Mouse (Mus musculus) midbrain, embryonic 14.5 days (tissue): ENCODE results near the gene Emc9. TPM values are rescaled to one million over a fixed set of nuclear protein-coding genes. Genes with fewer than 3 reads are reported as not detected.
A peak's percentile ranks its signal among the peaks of the same experiment; 100 is the strongest.

Source experiments
- ATAC-seq: fragments of 200-750 bp; cut with Nextera tagmentation; 2 replicates; pipeline ENCODE4 v1.8.0; 2017; ENCODE audit warnings: moderate number of reproducible peaks, moderate library complexity; ENCODE audit not compliant: low FRiP score, low TSS enrichment
- DNase-seq: peaks from one replicate; pipeline ENCODE4 v3.0.0-alpha.2; 2015
- H3K27ac ChIP-seq: fragments of 300-500 bp; sonication (generic); replicated peaks from 2 replicates; pipeline ENCODE4 v1.5.1; 2014; ENCODE audit warnings: mild to moderate bottlenecking, low read depth, low read length, moderate library complexity
- H3K27me3 ChIP-seq: fragments of 300-500 bp; sonication (generic); 2 replicates; pipeline ENCODE4 v1.6.1; 2014; ENCODE audit warnings: low read length, control low read depth, mixed read lengths; ENCODE audit not compliant: control insufficient read depth, insufficient read depth
- H3K36me3 ChIP-seq: fragments of 300-500 bp; sonication (generic); 2 replicates; pipeline ENCODE4 v1.6.1; 2014; ENCODE audit warnings: low read length, control low read depth; ENCODE audit not compliant: control insufficient read depth, insufficient read depth
- H3K4me1 ChIP-seq: fragments of 300-500 bp; sonication (generic); 2 replicates; pipeline ENCODE4 v1.6.1; 2014; ENCODE audit warnings: mild to moderate bottlenecking, antibody characterized with exemption, low read length, control low read depth; ENCODE audit not compliant: control insufficient read depth, insufficient read depth
- H3K4me2 ChIP-seq: fragments of 300-500 bp; sonication (generic); 2 replicates; pipeline ENCODE4 v1.6.1; 2014; ENCODE audit warnings: mild to moderate bottlenecking, low read length, moderate library complexity
- H3K4me3 ChIP-seq: fragments of 300-500 bp; sonication (generic); replicated peaks from 2 replicates; pipeline ENCODE4 v1.5.1; 2014; ENCODE audit warnings: low read depth, low read length
- H3K9ac ChIP-seq: fragments of 300-500 bp; sonication (generic); replicated peaks from 2 replicates; pipeline ENCODE4 v1.6.1; 2014; ENCODE audit warnings: mild to moderate bottlenecking, low read length, moderate library complexity
- H3K9me3 ChIP-seq: fragments of 300-500 bp; sonication (generic); 2 replicates; pipeline ENCODE4 v1.6.1; 2016; ENCODE audit warnings: low read length, control low read depth, mixed read lengths; ENCODE audit not compliant: control insufficient read depth
- WGBS: fragments of 180-500 bp; shearing (Covaris S2); extraction: QIAGEN DNeasy Blood & Tissue Kit; methylation state at CpG from one replicate; pipeline ENCODE4 v1.1.7; 2014; 5-methylcytosine and 5-hydroxymethylcytosine counted together
- polyA plus RNA-seq: library from polyadenylated mRNA; unstranded; fragments of >200 nt; fragmentation: Nextera tagmentation; extraction: Ambion mirVana; gene quantifications from 2 replicates; pipeline ENCODE4 v1.2.1, GENCODE M21; 2014

The Emc9 gene
- polyA plus RNA-seq, 1 experiment from 2014 or later: 17.3 TPM

DNA sequence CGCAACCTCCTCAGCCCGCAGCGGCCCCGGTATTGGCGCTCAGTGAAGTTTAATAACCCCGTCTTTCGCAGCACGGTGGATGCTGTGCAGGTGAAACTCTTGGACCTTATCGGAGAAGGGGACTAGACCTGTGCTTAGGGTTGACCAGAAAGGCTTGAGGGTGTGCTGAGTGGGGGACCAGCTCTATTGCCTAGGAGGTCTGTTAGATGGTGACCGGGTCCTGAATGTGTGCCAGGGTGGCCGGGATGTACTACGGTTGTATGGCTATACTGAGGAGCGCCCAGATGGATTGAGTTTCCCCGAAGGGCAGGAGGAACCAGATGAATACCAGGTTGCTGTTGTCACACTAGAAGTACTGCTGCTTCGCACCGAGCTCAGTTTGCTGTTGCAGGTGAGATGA is 7.1 kb upstream of the Emc9 start:
- ATAC-seq: no peak
- Histone ChIP-seq H3K4me2 (peak overlapping the region; percentile 98), H3K9ac (peak overlapping the region; percentile 88), H3K9me3 (no peaks in the 10 kb centered on the region), H3K4me3 (peak overlapping the region; percentile 90), H3K27ac (peak overlapping the region; percentile 90; the same call in 1 of the 2 replicates), H3K4me1 (peaks cover 18% of the 10 kb centered on the region), H3K36me3 (peaks cover 37% of the 10 kb centered on the region), H3K27me3 (no peaks in the 10 kb centered on the region)
- WGBS: 10% methylated on average over 16 of the region's 16 CpGs
- DNase-seq: no peak

DNA sequence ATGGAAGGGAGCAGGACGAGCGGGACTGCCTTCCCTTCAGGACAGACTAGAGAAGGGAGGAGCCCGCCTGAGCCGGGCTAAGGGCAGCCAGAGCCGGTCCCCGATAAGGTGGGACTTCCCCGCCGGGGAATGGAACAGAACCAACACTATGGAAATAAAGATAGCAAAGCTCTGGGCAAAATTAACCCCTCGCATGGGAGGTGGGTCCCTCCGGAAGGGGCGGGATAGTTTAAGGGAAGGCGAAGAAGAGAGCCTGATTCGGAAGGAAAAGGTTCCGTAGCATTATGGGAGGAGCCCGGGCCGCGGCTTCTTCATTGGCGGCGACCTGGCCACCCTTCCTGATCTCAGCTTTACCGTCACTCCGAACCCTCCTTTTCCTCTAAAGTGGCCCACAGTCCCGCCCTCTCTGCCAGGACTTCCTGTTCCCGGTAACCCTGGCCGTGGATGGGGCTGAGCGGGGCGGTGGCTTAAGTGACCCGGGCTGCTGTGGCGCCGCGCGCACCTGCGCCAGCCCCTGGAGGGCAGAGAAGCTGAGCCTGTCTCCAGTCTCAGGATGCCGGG is 6.3 kb upstream of the Emc9 start, which contains the start of gene Rnf31:
Gene Rnf31, plus strand, starts transcription at position 378 of the 561 bp plus-strand sequence.
- peak; percentile 89 for ATAC-seq
- H3K27me3 ChIP-seq: no peaks in the 10 kb centered on the region
- peaks cover 33% of the 10 kb centered on the region for H3K36me3 ChIP-seq
- DNase-seq: peak; percentile 93
- peaks cover 18% of the 10 kb centered on the region for H3K4me1 ChIP-seq
- H3K9ac ChIP-seq: peak within 1 kb of the TSS; percentile 88
- H3K4me2 ChIP-seq: peak within 1 kb of the TSS; percentile 98
- peak within 1 kb of the TSS; percentile 90 for H3K27ac ChIP-seq
- no peaks in the 10 kb centered on the region for H3K9me3 ChIP-seq
- WGBS: under 1% methylated on average over 33 of the region's 33 CpGs
- H3K4me3 ChIP-seq: peak within 1 kb of the TSS; percentile 90

DNA sequence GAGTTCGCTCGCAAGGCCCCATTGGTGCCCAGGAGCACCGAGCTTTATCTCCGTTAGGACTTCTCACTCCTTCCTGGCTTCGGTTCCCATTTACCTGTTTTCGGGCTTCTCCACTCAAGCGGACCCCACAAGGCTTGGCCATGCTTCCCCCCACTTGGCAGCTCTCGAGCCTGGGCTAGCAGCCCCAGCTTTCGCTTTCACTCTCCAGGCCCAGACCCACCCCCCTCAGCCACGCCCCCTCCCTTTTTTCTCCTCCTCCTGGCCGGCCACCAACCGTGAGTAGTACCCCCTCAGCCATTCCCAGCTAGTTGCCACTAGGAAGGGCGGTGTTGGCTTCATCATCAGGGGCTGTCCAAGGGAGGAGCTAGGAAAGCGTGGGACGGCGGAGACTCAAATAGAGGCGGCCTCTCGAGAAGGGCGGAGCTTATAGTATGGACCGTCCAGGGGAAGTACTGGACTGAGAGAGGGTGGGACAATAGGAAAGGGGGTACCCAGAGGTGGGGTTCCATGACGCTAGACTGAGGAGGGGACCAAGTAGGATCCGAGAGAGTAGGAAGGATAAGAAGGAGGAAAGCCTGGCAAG is 5.7 kb upstream of the Emc9 start, which contains the start of gene Psme2:
Gene Psme2, minus strand, starts transcription at position 366 of the 583 bp plus-strand sequence.
- peak within 1 kb of the TSS; percentile 98 for H3K4me2 ChIP-seq
- peak; percentile 94 for DNase-seq
- H3K4me1 ChIP-seq: peaks cover 18% of the 10 kb centered on the region
- peaks cover 27% of the 10 kb centered on the region for H3K36me3 ChIP-seq
- H3K4me3 ChIP-seq: peak within 1 kb of the TSS; percentile 90
- WGBS: under 1% methylated on average over 22 of the region's 22 CpGs
- H3K27me3 ChIP-seq: no peaks in the 10 kb centered on the region
- H3K27ac ChIP-seq: peak within 1 kb of the TSS; percentile 90
- no peaks in the 10 kb centered on the region for H3K9me3 ChIP-seq
- peak; percentile 95 for ATAC-seq
- H3K9ac ChIP-seq: peak within 1 kb of the TSS; percentile 88

DNA sequence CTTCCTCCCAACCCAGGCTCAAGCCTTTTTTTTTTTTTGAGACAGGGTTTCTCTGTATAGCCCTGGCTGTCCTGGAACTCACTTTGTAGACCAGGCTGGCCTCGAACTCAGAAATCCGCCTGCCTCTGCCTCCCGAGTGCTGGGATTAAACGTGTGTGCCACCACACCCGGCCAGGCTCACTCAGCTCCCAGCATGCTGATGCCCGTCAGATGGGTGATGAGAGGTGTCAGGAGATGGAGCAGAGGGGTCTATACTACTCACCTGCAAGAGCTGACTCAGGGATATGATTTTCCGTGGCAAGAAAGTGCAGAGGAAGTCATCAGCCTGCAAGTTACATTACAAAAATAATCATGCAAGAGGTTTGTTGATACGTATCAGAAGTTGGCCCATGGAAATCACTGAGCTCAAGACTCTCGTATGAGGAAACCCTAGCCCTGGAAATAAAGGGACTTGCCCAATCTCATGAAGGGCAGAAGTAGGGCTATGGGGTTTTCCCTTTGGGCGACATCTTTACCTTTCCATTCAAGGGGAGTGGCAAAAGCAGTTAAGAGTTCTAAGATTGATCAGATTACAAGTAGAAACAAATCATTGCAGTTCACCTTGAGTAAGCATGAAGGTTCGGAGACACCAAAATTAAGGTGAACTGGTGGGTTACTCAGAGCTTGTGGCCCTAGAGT is 4.8 kb upstream of the Emc9 start:
- Histone ChIP-seq H3K4me1 (peaks cover 18% of the 10 kb centered on the region), H3K27ac (no peak overlapping the region), H3K4me2 (peak overlapping the region; percentile 98), H3K36me3 (peaks cover 18% of the 10 kb centered on the region), H3K9ac (peak overlapping the region; percentile 88; the same call in 1 of the 2 replicates), H3K27me3 (no peaks in the 10 kb centered on the region), H3K9me3 (no peaks in the 10 kb centered on the region), H3K4me3 (peak overlapping the region; percentile 90)
- 92% methylated on average over 11 of the region's 11 CpGs for WGBS
- DNase-seq (no peak), ATAC-seq (no peak)

- H3K27me3 ChIP-seq: no peaks in the 10 kb centered on the region
- no peak for ATAC-seq
- H3K9me3 ChIP-seq: no peaks in the 10 kb centered on the region
- H3K36me3 ChIP-seq: peaks cover 11% of the 10 kb centered on the region
- no peak overlapping the region for H3K27ac ChIP-seq
- WGBS: 97% methylated on average over 5 of the region's 5 CpGs
- no peak overlapping the region for H3K4me2 ChIP-seq
- no peak overlapping the region for H3K9ac ChIP-seq
- no peak for DNase-seq
- no peak overlapping the region for H3K4me3 ChIP-seq
- H3K4me1 ChIP-seq: peaks cover 18% of the 10 kb centered on the region
These were observed 4.2 kb upstream of the Emc9 start for GRCm38 (mm10) chr14:55589271-55589670.

DNA sequence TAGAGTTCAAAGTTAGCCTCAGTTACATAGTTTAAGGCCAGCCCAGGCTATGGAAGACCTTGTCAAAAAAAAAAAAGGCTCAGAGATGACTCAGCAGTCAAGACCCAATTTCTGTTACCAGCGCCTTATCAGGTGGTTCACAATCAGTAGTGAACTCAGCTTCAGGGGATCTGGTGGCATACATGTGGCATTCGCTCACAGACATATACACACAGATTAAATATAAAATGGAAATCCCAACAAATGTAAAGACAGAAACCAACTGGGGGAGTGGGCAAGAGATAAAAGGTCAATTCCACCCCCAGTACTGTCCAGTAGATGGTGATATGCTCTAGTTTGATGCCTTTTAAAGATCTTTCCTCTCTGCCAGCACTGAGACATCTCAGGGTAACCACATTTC is 1.0 kb upstream of the Emc9 start:
- no peaks in the 10 kb centered on the region; the same call in 1 of the 2 replicates for H3K9me3 ChIP-seq
- H3K4me3 ChIP-seq: no peak overlapping the region
- H3K27me3 ChIP-seq: no peaks in the 10 kb centered on the region
- no peak for DNase-seq
- no peak overlapping the region for H3K27ac ChIP-seq
- no peak for ATAC-seq
- WGBS: 94% methylated on average over 2 of the region's 2 CpGs
- peaks cover 15% of the 10 kb centered on the region for H3K36me3 ChIP-seq
- no peak overlapping the region for H3K9ac ChIP-seq
- no peak overlapping the region for H3K4me2 ChIP-seq
- peaks cover 6% of the 10 kb centered on the region for H3K4me1 ChIP-seq

GRCm38 (mm10) chr14:55585566-55585960 is 461 bp upstream of the Emc9 start:
- Histone ChIP-seq H3K4me1 (peaks cover 6% of the 10 kb centered on the region), H3K4me2 (peak overlapping the region; percentile 68), H3K4me3 (no peak overlapping the region), H3K36me3 (peaks cover 21% of the 10 kb centered on the region), H3K9me3 (no peaks in the 10 kb centered on the region; the same call in 1 of the 2 replicates), H3K27ac (no peak overlapping the region), H3K9ac (no peak overlapping the region), H3K27me3 (no peaks in the 10 kb centered on the region)
- ATAC-seq (no peak), DNase-seq (no peak)
- WGBS: 68% methylated on average over 6 of the region's 6 CpGs

DNA sequence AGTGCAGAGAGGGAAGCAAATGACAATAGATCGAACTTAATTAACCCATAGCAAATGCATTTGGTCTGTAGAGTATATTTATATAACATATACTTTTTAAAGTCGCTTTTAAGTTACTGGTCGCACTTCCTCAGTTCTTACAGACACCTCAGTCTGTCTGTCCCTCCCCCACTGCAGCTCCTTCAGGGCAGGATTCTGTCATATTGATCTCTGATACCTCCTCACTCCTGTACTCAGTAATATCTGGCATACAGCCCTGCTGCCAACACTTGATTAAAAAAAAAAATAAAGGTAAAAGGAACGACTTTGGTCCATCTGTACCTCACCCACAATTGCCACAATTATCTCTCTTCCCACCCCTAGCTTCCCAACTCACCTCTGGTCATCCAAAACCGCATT is 800 bp downstream of the Emc9 start:
- Histone ChIP-seq H3K9me3 (no peaks in the 10 kb centered on the region; the same call in 1 of the 2 replicates), H3K36me3 (peaks cover 30% of the 10 kb centered on the region), H3K27me3 (no peaks in the 10 kb centered on the region), H3K9ac (peak overlapping the region; percentile 68; the same call in 1 of the 2 replicates), H3K4me3 (peak overlapping the region; percentile 41), H3K27ac (no peak overlapping the region), H3K4me1 (no peaks in the 10 kb centered on the region), H3K4me2 (peak overlapping the region; percentile 68)
- ATAC-seq: no peak
- DNase-seq: no peak
- WGBS: 44% methylated on average over 5 of the region's 5 CpGs
